Mouse (Mus musculus): ENCODE data around the gene Gabra5. TPM values are rescaled to one million over a fixed set of nuclear protein-coding genes. Genes with fewer than 3 reads are reported as not detected.

The Gabra5 gene
- total RNA-seq, 2 experiments from 2014 or later, result 46.1 to 47.4 TPM

DNA sequence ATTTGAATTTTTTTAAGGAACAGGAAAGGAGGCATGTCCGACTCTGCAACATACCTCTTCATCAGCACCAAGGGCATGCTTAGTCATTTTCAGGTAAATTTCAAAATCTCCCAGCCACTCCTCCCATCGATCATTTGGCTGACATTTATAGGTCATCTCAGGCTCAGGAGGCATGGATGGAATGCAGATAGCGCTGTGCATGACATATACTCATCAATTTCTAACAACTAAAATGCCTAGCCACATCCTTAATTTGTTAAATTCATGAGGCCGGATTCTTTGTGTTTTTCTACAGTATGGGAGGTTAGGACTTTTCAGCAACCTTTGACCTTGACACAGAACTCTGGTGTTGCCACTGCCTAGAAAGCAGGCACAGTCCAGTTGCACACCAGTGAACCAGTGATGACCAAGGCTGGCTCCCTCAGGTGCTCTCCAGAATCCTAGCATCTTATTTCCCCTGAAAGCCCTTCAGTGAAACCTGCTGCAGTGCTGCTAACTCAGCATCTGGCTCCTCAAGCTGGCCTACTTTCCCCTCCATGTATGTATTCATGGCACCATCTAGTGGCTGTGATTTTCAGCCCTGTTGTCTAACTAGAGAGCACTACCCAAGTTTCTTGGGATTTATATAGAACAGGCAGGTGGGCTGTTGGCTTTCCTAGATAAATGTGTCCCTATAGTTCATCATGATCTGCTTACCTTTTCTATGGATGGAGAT lies 35.9 kb downstream of the Gabra5 start:
- TF ChIP-seq CTCF (IDR thresholded peaks at IDR 0.05), result peak; percentile 82
- peak; percentile 66 to 67 for DNase-seq (ENCODE audit: extremely low spot score in 1 of 2, low spot score in 2 of 2)
- H3K27ac ChIP-seq, result no peak overlapping the region
- H3K4me3 ChIP-seq, result no peak overlapping the region
- intact Hi-C loops (cut with DNase I), result loop anchor here (1.0 to 5.0 kb wide), 4 partner anchors 87 to 1183 kb away; partner anchors contain the start of gene Gabrg3

GRCm38 (mm10) chr7:57471316-57471715 lies 38.5 kb downstream of the Gabra5 start:
- intact Hi-C loops (cut with DNase I), result loop anchor here (5.0 kb wide), 2 partner anchors 84 to 1014 kb away; partner anchors contain the start of gene Gabrg3
- no peak for DNase-seq (ENCODE audit: extremely low spot score in 1 of 2, low spot score in 2 of 2)
- TF ChIP-seq CTCF (IDR thresholded peaks at IDR 0.05), result no peak
- H3K4me3 ChIP-seq, result no peak overlapping the region
- H3K27ac ChIP-seq, result no peak overlapping the region

GRCm38 (mm10) chr7:57460354-57460753 lies 49.5 kb downstream of the Gabra5 start:
- Histone ChIP-seq H3K4me3 (no peak overlapping the region), H3K27ac (no peak overlapping the region)
- TF ChIP-seq CTCF (IDR thresholded peaks at IDR 0.05), result peak; percentile 46
- intact Hi-C loops (cut with DNase I), result no loop called here
- no peak for DNase-seq (ENCODE audit: extremely low spot score in 1 of 2, low spot score in 2 of 2)

GRCm38 (mm10) chr7:57448239-57448638 lies 61.6 kb downstream of the Gabra5 start:
- no peak for DNase-seq (ENCODE audit: extremely low spot score in 1 of 2, low spot score in 2 of 2)
- intact Hi-C loops (cut with DNase I), result no loop called here
- H3K4me3 ChIP-seq, result no peak overlapping the region
- no peak for TF ChIP-seq CTCF (IDR thresholded peaks at IDR 0.05)
- H3K27ac ChIP-seq, result no peak overlapping the region

DNA sequence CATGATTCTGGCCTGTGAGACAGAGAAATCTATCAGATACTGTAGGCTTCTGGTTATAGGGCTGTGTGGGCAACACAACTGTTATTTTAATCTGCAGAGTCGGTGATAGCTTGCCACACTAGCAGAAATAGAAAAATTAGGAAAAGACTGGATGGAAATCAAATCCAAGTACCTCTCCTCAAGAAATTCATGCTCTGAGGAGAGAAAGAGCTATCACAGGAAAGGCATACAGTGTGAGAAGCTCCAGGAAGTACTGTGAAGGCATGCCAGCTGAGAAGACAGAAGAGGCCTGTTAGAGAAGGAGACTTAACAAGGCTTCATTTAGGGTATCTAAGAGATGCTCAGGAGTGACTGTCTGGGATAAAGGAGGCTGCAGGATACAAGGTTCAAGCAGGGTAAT lies 87.2 kb downstream of the Gabra5 start:
- H3K4me3 ChIP-seq, result no peak overlapping the region
- peak overlapping the region; percentile 32; the same call in 1 of the 2 replicates for H3K27ac ChIP-seq
- no peak for TF ChIP-seq CTCF (IDR thresholded peaks at IDR 0.05)
- DNase-seq (ENCODE audit: extremely low spot score in 1 of 2, low spot score in 2 of 2), result no peak
- intact Hi-C loops (cut with DNase I), result no loop called here

DNA sequence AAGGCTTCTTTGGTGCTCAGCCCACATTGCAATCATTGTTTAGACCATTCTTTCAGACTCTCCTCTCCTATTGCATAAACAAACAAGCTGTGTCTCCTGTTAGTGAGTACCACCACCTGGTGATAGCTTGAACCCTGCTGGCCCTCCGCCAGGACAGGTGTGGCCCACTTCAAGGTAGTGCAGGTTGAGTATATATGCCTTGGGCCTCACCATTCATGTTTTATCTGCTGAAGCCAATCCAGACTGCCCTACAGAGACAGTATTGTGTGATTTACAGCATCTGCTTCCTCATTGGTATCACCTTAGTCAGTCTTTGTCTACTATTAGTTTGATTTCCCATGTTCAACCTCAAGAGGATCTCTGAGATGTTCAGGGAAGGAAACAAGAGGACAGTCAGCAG lies 88.8 kb downstream of the Gabra5 start:
- no peak overlapping the region for H3K27ac ChIP-seq
- H3K4me3 ChIP-seq, result no peak overlapping the region
- TF ChIP-seq CTCF (IDR thresholded peaks at IDR 0.05), result no peak
- no peak for DNase-seq (ENCODE audit: extremely low spot score in 1 of 2, low spot score in 2 of 2)
- intact Hi-C loops (cut with DNase I), result no loop called here

DNA sequence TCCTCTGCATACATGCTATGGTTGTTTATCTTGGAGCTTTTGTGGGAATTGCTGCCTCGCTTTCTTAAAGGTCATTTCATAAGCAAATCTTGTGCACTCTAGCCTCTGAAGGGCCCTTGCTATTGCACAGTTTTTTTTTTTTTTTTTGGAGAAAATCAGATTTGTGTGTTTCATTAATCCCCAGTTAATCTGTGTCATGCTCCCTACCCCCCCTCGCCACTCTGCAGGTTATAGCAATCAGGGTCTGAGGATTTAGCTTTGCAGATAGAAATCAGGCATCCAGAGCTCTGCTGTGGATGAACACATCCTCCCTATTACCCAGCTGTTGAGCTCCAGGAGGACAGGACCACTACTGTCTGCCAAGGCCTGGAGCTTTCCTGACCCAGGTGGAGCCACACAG lies 90.5 kb downstream of the Gabra5 start, which contains the start of gene Gabrb3:
Gene Gabrb3, plus strand, starts transcription at position 301 of the 400 bp plus-strand sequence.
- no peak for TF ChIP-seq CTCF (IDR thresholded peaks at IDR 0.05)
- H3K27ac ChIP-seq, result no peak within 1 kb of the TSS
- no peak within 1 kb of the TSS for H3K4me3 ChIP-seq

DNA sequence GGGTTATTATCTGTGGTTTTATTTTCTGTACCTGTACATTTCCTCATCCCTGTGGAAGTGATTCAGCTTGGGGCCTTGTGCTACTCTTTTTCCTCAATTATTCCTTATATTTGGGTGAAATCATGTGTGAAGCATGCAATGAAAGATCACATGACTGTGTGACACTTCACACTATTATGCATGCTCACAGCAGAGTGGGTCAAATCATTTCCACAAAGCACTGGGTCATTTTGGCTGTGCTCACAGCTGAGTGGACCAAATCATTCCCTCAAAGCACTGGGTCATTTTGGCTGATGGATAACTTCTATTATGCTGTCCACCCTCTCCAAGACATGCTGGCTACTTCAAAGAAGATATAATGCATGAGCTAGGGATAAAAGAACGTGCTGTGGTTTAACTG lies 97.0 kb downstream of the Gabra5 start:
- no peak overlapping the region for H3K4me3 ChIP-seq
- DNase-seq (ENCODE audit: extremely low spot score in 1 of 2, low spot score in 2 of 2), result no peak
- TF ChIP-seq CTCF (IDR thresholded peaks at IDR 0.05), result no peak
- intact Hi-C loops (cut with DNase I), result no loop called here
- no peak overlapping the region for H3K27ac ChIP-seq

More for the DNA sequence above, 90.5 kb downstream of the Gabra5 start, which contains the start of gene Gabrb3:
- intact Hi-C loops (cut with DNase I), result no loop called here
- no peak for DNase-seq (ENCODE audit: extremely low spot score in 1 of 2, low spot score in 2 of 2)

DNA sequence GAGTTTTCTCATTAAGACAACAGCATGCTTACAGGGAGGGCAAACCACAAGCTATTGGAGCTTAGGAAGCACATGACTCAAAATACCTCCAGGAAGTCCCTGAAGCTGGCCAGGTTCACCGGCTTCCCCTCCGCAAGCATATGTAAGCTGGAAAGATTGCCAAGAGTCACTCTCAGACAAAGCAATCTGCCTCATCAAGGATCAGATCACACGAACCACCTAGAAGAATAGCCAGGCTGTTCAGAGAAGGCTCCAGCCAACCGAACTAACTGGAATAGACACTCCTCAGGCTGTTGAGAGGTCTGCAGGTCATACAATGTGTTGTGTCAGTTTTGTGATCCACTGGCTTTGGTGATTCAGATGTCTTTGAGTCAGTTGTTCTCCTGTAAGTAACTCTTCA lies 98.7 kb downstream of the Gabra5 start:
- H3K4me3 ChIP-seq, result no peak overlapping the region
- no peak overlapping the region for H3K27ac ChIP-seq
- intact Hi-C loops (cut with DNase I), result no loop called here
- TF ChIP-seq CTCF (IDR thresholded peaks at IDR 0.05), result no peak
- DNase-seq (ENCODE audit: extremely low spot score in 1 of 2, low spot score in 2 of 2), result no peak

DNA sequence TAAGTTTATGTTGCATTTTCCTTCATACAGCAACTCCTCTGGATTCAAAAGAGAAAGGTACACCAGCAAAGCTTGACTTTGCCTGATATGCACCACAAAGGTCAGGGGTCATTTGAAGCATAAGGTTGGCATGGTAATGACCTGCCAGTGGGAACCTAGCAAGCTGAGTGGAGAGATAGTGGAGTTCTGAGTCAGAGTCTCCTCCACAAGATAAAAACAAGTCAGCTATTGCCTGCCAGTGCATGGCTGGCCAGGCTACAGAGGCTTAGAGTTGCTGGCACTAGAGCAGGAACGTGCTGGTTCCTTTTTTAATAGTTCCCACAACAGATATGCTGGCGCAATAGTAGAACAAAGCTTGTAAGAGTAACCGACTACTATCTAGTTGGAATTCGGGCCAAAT lies 116.3 kb downstream of the Gabra5 start:
- intact Hi-C loops (cut with DNase I), result no loop called here
- H3K27ac ChIP-seq, result no peak overlapping the region
- DNase-seq (ENCODE audit: extremely low spot score in 1 of 2, low spot score in 2 of 2), result no peak
- TF ChIP-seq CTCF (IDR thresholded peaks at IDR 0.05), result no peak
- no peak overlapping the region for H3K4me3 ChIP-seq

DNA sequence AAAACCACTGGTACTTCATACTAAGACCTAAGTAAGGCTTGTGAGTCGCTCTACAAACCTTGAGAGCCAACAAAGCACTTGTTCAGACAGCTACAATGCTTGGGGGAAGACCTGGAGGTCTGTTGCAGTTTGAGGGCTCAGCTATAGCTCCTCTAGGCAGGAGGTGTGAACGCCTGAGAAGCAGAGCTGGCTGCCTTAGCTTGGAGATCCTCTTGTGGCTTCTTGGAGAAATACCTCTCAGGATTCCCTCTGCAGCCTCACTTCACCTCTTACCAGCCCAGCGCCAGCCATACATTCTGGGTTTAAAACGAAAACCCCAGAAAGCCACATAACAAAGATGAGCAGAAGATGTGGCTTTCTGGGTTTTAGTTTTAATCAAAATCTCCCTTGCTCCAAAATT lies 119.8 kb downstream of the Gabra5 start:
- intact Hi-C loops (cut with DNase I), result no loop called here
- DNase-seq (ENCODE audit: extremely low spot score in 1 of 2, low spot score in 2 of 2), result peak in 1 of 2 experiments; percentile 38
- peak; percentile 52 for TF ChIP-seq CTCF (IDR thresholded peaks at IDR 0.05)

GRCm38 (mm10) chr7:57387341-57387654 lies 122.6 kb downstream of the Gabra5 start:
- H3K27ac ChIP-seq, result peak overlapping the region; percentile 83
- peak in 1 of 2 experiments; percentile 12 for DNase-seq (ENCODE audit: extremely low spot score in 1 of 2, low spot score in 2 of 2)
- peak overlapping the region; percentile 62 for H3K4me3 ChIP-seq
- TF ChIP-seq CTCF (IDR thresholded peaks at IDR 0.05), result peak; percentile 39
- intact Hi-C loops (cut with DNase I), result loop anchor here (5.0 to 10.0 kb wide), 3 partner anchors 85 to 1092 kb away; no protein-coding TSS in a partner anchor

More for the DNA sequence above, 119.8 kb downstream of the Gabra5 start:
- H3K27ac ChIP-seq, result no peak overlapping the region; the same call in 1 of the 2 replicates
- no peak overlapping the region for H3K4me3 ChIP-seq

Data from left cerebral cortex, adult 2 months (tissue).